In genomic region chr2:30392577-30393369, GRCm38 (mm10) we compare ENCODE assay signal across 8 mouse cellular contexts. TPM values are rescaled to one million over a fixed set of nuclear protein-coding genes. Genes with fewer than 3 reads are reported as not detected.
DNase-seq lines count a peak whose midpoint lies in the region; ATAC-seq and TF ChIP-seq lines count a peak whose summit lies in the region.

No protein-coding gene starts in this region.

- H3K9ac ChIP-seq in forebrain, embryonic 11.5 days (ENCODE audit: low read length) = peak overlapping the region; percentile 74
- H3K9ac ChIP-seq in lung, postnatal 0 days (replicated peaks; ENCODE audit: low read depth) = peak overlapping the region; percentile 73

- peak; percentile 82 for ATAC-seq in forebrain, embryonic 11.5 days (replicated peaks; ENCODE audit: low FRiP score)
- peak; percentile 76 for ATAC-seq in lung, postnatal 0 days
- no peak for ATAC-seq in monocyte, adult 5-6 weeks (replicated peaks; ENCODE audit: insufficient number of reproducible peaks, low FRiP score, low TSS enrichment, poor library complexity, severe bottlenecking)

- 0 out of 2 replicates have a peak, but pooled peaks have one; percentile 4 for TF ChIP-seq CTCF in lung, postnatal 0 days (IDR thresholded peaks at IDR 0.05)

- H3K9me3 ChIP-seq in forebrain, embryonic 11.5 days (ENCODE audit: control insufficient read depth, low read length) = no peaks in the 10 kb centered on the region
- H3K9me3 ChIP-seq in lung, postnatal 0 days (ENCODE audit: low read length) = no peaks in the 10 kb centered on the region

- intact Hi-C loops in heart, postnatal 10 days (cut with DNase I) = no loop called here

- H3K4me1 ChIP-seq in forebrain, embryonic 11.5 days (replicated peaks; ENCODE audit: control insufficient read depth, insufficient read depth, low read length) = peaks cover 7% of the 10 kb centered on the region
- peaks cover 16% of the 10 kb centered on the region for H3K4me1 ChIP-seq in lung, postnatal 0 days (ENCODE audit: insufficient read depth, low read depth, low read length)

- WGBS in forebrain, embryonic 11.5 days = 1% methylated on average over 53 of the region's 54 CpGs
- 0% methylated on average over 44 of the region's 54 CpGs for WGBS in lung, postnatal 0 days

- peak overlapping the region; percentile 80 for H3K4me3 ChIP-seq in forebrain, embryonic 11.5 days (ENCODE audit: low read depth, low read length)
- H3K4me3 ChIP-seq in lung, postnatal 0 days (ENCODE audit: low read depth, low read length) = peak overlapping the region; percentile 87

- H3K27me3 ChIP-seq in forebrain, embryonic 11.5 days (ENCODE audit: control insufficient read depth, insufficient read depth, low read length) = no peaks in the 10 kb centered on the region
- no peaks in the 10 kb centered on the region for H3K27me3 ChIP-seq in lung, postnatal 0 days (replicated peaks; ENCODE audit: insufficient read depth, low read length)

- peak overlapping the region; percentile 85 for H3K27ac ChIP-seq in forebrain, embryonic 11.5 days (ENCODE audit: low read depth, low read length)
- H3K27ac ChIP-seq in lung, postnatal 0 days (ENCODE audit: low read length) = peak overlapping the region; percentile 92

- peak; percentile 95 for DNase-seq in Muller cell, postnatal 12 days (ENCODE audit: inconsistent ontology term)
- DNase-seq in c-Kit-positive CD71-positive TER-119-negative erythroid progenitor cells, embryonic 14.5 days (ENCODE audit: low read depth) = peak; percentile 62
- DNase-seq in forebrain, embryonic 11.5 days (ENCODE audit: low spot score) = peak; percentile 93
- DNase-seq in heart, postnatal 10 days = peak; percentile 81 to 82
- peak; percentile 83 for DNase-seq in kidney, postnatal 36 days
- DNase-seq in lung, postnatal 0 days (ENCODE audit: low spot score) = peak; percentile 95
- peak; percentile 61 to 63 for DNase-seq in right cerebral cortex, adult 2 months (ENCODE audit: low spot score in 2 of 2)

- peaks cover 2% of the 10 kb centered on the region for H3K36me3 ChIP-seq in forebrain, embryonic 11.5 days (ENCODE audit: control insufficient read depth, insufficient read depth, low read length)
- H3K36me3 ChIP-seq in lung, postnatal 0 days (ENCODE audit: insufficient read depth, low read length) = 0 out of 2 replicates have a peak, but pooled peaks cover 13% of the 10 kb centered on the region

- peak overlapping the region; percentile 96 for H3K4me2 ChIP-seq in forebrain, embryonic 11.5 days (ENCODE audit: low read depth, low read length, severe bottlenecking)
- H3K4me2 ChIP-seq in lung, postnatal 0 days (replicated peaks; ENCODE audit: low read depth, low read length) = peak overlapping the region; percentile 81

- peak; percentile 31; the same call in 1 of the 2 replicates for TF ChIP-seq EP300 in lung, postnatal 0 days (IDR thresholded peaks at IDR 0.05)

RNA-seq across cellular contexts. Expression of gene Dolpp1, which starts 0.7 kb away (rescaled TPM):
- polyA plus RNA-seq in forebrain, embryonic 11.5 days (2014; fragmentation: Nextera tagmentation; extraction: Ambion mirVana) = 47.9 and 53.6 TPM in 2 replicates
- 10 to 100 TPM; 11.6 to 14.7 TPM for total RNA-seq in heart, postnatal 10 days (2021)
- 25.0 and 26.1 TPM in 2 replicates for polyA plus RNA-seq in lung, postnatal 0 days (2015; fragmentation: Nextera tagmentation; extraction: Ambion mirVana)
- 11.3 to 25.4 TPM (median 19.3 TPM) in 3 replicates for total RNA-seq in monocyte, adult 5-6 weeks (2017)

RNA-seq across cellular contexts. Expression of gene Crat, which starts 22.8 kb away (rescaled TPM):
- 25.8 and 30.0 TPM in 2 replicates for polyA plus RNA-seq in forebrain, embryonic 11.5 days (2014; fragmentation: Nextera tagmentation; extraction: Ambion mirVana)
- 100 to 1,000 TPM; 448 to 485 TPM for total RNA-seq in heart, postnatal 10 days (2021)
- polyA plus RNA-seq in lung, postnatal 0 days (2015; fragmentation: Nextera tagmentation; extraction: Ambion mirVana) = 36.5 and 37.4 TPM in 2 replicates
- 5.1 to 16.4 TPM (median 6.8 TPM) in 3 replicates for total RNA-seq in monocyte, adult 5-6 weeks (2017)

RNA-seq across cellular contexts. Expression of gene Ptpa, which starts 23.1 kb away (rescaled TPM):
- 90.0 and 94.5 TPM in 2 replicates for polyA plus RNA-seq in forebrain, embryonic 11.5 days (2014; fragmentation: Nextera tagmentation; extraction: Ambion mirVana)
- 100 to 1,000 TPM; 125 to 133 TPM for total RNA-seq in heart, postnatal 10 days (2021)
- polyA plus RNA-seq in lung, postnatal 0 days (2015; fragmentation: Nextera tagmentation; extraction: Ambion mirVana) = 88.0 and 93.3 TPM in 2 replicates
- 23.0 to 45.8 TPM (median 34.5 TPM) in 3 replicates for total RNA-seq in monocyte, adult 5-6 weeks (2017)

RNA-seq across cellular contexts. Expression of gene Miga2, which starts 28.7 kb away (rescaled TPM):
- polyA plus RNA-seq in forebrain, embryonic 11.5 days (2014; fragmentation: Nextera tagmentation; extraction: Ambion mirVana) = 26.3 and 26.6 TPM in 2 replicates
- 10 to 100 TPM; 70.5 to 78.0 TPM for total RNA-seq in heart, postnatal 10 days (2021)
- 13.8 and 14.9 TPM in 2 replicates for polyA plus RNA-seq in lung, postnatal 0 days (2015; fragmentation: Nextera tagmentation; extraction: Ambion mirVana)
- total RNA-seq in monocyte, adult 5-6 weeks (2017) = 6.9 to 14.1 TPM in 2 of 3 replicates, not detected in the other

RNA-seq across cellular contexts. Expression of gene Sh3glb2, which starts 33.6 kb away (rescaled TPM):
- 69.4 and 72.9 TPM in 2 replicates for polyA plus RNA-seq in forebrain, embryonic 11.5 days (2014; fragmentation: Nextera tagmentation; extraction: Ambion mirVana)
- 10 to 100 TPM; 62.0 to 69.5 TPM for total RNA-seq in heart, postnatal 10 days (2021)
- polyA plus RNA-seq in lung, postnatal 0 days (2015; fragmentation: Nextera tagmentation; extraction: Ambion mirVana) = 58.9 and 64.9 TPM in 2 replicates
- total RNA-seq in monocyte, adult 5-6 weeks (2017) = 34.7 to 65.9 TPM (median 40.3 TPM) in 3 replicates

Comparison
In these comparisons a context has a peak if more than half of its experiments do, and no peak if none do; other contexts are left out.
1. RNA of gene Crat, which starts 22.8 kb away (total RNA-seq): 448 to 485 TPM in heart, postnatal 10 days; 5.1 to 16.4 TPM in monocyte, adult 5-6 weeks; every median in the first group is over 10 times any median in the second.
2. Peak in every context shown above with its lines, with median percentiles within 50 percentile points of each other: DNase-seq.